Mouse (Mus musculus): ENCODE results near the gene Sirt3.

Gene Sirt3

GRCm38 (mm10) chr7:140820173-140820572, 61.9 kb downstream of the Sirt3 start:
- CTCF ChIA-PET = no interaction called here

Measured in spleen, embryonic (tissue).